Mouse (Mus musculus): Measurements from ENCODE around the gene Aff4. TPM values are rescaled to one million over a fixed set of nuclear protein-coding genes. Genes with fewer than 3 reads are reported as not detected.

The Aff4 gene
- polyA plus RNA-seq, 1 experiment from 2014 or later, result 40.4 TPM

Small RNA genes within 50 kb of the gene (microRNA-seq; reads per million reads assigned to microRNA genes)
- not detected for gene Mir6920

Other genes starting within 250 kb of the Aff4 start
- gene Hspa4, start 50.4 kb upstream of the Aff4 start, polyA plus RNA-seq (2015; fragmentation: Nextera tagmentation; extraction: Ambion mirVana), result 41.0 and 41.5 TPM in 2 replicates
- gene Zcchc10, start 26.2 kb upstream of the Aff4 start, polyA plus RNA-seq (2015; fragmentation: Nextera tagmentation; extraction: Ambion mirVana), result 11.9 and 14.3 TPM in 2 replicates
- 0.33 and 0.44 TPM in 2 replicates for gene Leap2, start 72.3 kb downstream of the Aff4 start, polyA plus RNA-seq (2015; fragmentation: Nextera tagmentation; extraction: Ambion mirVana)
- 747 and 916 TPM in 2 replicates for gene Uqcrq, start 80.0 kb downstream of the Aff4 start, polyA plus RNA-seq (2015; fragmentation: Nextera tagmentation; extraction: Ambion mirVana)
- 3.0 and 4.1 TPM in 2 replicates for gene Gdf9, start 80.2 kb downstream of the Aff4 start, polyA plus RNA-seq (2015; fragmentation: Nextera tagmentation; extraction: Ambion mirVana)
- not detected in 2 replicates for gene Gm10447, start 106.3 kb downstream of the Aff4 start, polyA plus RNA-seq (2015; fragmentation: Nextera tagmentation; extraction: Ambion mirVana)
- gene Shroom1, start 106.4 kb downstream of the Aff4 start, polyA plus RNA-seq (2015; fragmentation: Nextera tagmentation; extraction: Ambion mirVana), result 3.2 and 3.6 TPM in 2 replicates
- gene Gm9837, start 119.6 kb downstream of the Aff4 start, polyA plus RNA-seq (2015; fragmentation: Nextera tagmentation; extraction: Ambion mirVana), result not detected in 2 replicates
- 0.34 TPM in 1 of 2 replicates, not detected in the other for gene Gm9945, start 129.3 kb downstream of the Aff4 start, polyA plus RNA-seq (2015; fragmentation: Nextera tagmentation; extraction: Ambion mirVana)
- gene Sowaha, start 129.4 kb downstream of the Aff4 start, polyA plus RNA-seq (2015; fragmentation: Nextera tagmentation; extraction: Ambion mirVana), result 1.5 TPM in 2 replicates
- 23.1 and 23.4 TPM in 2 replicates for gene Sept8, start 168.4 kb downstream of the Aff4 start, polyA plus RNA-seq (2015; fragmentation: Nextera tagmentation; extraction: Ambion mirVana)
- 306 and 352 TPM in 2 replicates for gene Kif3a, start 216.5 kb downstream of the Aff4 start, polyA plus RNA-seq (2015; fragmentation: Nextera tagmentation; extraction: Ambion mirVana)